Mouse (Mus musculus): ENCODE data around the gene Slc6a9.

The Slc6a9 gene

DNA sequence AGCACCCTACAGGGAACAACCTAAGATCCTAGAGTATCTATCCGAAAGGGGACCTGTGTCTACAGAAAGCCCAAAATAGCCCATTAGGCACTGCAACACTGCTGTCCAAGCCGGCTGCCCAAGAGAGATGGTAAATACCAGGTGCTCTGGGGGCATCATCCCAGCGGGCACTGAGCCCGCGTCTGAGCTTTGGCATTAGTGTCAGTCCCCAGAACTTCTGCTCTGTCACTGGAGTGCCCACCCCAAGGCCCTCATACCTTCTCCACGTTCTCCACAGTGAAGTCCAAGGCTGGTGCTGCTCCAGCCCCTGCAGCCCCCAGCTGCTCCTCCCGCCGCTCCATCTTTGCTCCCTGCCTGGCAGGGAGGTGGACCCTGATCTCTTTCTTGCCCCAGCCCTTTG is 79.7 kb downstream of the Slc6a9 start:
- DNase-seq = peak; percentile 77 to 78

DNA sequence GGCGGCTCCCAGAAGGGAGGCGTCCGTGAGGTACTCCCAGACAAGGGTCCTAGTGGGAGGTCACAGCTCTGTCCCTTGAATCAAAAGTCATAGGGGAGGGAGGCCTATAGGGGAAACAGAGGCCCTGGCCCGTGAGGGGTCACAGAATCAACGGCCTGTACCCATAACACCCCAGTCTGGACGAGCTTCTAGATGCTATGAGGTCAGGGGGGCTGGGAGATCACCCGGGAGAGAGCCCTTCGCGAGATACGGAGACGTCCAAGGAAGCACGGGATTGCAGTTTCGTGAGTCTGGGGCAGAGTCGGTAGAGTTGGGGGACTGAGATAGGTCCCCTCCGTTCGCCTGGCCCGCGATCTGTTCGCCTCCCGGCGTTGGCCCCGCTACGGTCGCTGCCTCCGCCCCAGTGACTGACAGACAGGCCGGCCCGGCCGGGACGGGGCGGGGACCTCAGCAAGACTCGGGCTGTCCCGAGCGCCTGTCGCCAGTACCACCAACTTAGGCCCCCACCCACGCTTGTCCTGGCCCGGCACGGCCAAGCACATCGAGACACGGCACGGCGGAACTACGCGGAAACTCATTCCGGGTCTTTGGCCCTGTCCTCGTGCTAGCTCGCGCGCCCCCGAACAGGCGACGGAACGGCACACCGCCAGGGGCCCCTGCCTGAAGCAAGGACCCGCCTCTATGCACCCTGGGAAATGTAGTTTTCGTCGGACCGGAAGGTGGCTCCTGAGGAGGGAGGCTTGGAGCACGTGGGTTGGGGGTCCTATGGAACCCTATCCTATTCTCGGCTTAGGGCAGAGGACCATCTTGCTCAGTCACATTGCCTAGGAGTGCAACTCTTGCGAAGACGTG is 80.5 kb downstream of the Slc6a9 start, which contains the start of gene Ipo13:
Gene Ipo13, minus strand, starts transcription at position 409 of the 852 bp plus-strand sequence.
- DNase-seq = peak; percentile 96

DNA sequence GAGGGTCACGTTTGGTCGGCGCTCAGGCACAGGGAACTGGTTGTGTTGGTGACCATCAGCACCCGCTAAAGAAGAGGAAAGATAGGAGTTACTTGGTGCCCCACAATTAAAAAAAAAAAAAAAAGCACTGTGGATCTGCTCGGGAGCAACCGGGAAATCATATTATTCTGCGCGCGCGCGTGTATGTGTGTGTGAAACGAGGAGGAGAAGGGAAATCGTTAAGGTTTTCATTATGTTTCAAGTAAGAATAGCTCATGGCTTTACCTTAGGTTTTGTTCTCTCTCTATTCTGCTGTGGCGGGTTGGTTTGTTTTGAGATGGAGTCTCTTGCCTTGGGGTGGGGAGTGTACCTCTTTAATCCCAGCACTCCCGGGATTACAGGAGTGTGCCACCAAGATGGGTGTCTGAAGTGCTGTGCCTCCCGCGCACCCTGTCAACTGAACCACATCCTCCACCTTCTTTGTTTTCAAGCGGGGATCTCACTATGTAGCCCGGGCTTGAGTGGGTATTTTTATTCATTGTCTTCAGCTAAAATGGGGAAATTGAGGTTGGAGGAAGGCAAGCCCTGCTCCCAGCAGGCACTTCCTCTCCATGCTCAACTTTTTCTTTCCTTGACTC is 81.3 kb downstream of the Slc6a9 start:
- no peak for DNase-seq

DNA sequence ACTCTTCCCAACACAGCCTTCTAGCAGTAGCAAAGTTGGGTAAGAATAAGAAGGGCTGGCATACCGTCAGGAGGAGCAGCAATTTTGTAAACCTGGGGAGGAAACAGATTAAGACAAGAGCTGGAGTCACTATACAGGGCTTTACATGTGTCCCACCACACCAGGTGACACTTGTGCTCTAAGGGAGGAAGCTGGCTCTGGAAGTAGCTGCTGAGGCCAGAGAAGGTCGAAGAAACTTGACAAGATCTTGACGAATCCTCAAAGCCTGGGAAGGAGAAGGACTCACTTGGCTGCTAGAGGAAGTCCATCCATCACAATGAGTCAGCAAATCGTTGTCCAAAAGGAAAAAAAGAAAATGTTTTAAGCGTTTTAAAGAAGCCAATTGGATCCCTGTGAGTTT is 82.1 kb downstream of the Slc6a9 start:
- no peak for DNase-seq

DNA sequence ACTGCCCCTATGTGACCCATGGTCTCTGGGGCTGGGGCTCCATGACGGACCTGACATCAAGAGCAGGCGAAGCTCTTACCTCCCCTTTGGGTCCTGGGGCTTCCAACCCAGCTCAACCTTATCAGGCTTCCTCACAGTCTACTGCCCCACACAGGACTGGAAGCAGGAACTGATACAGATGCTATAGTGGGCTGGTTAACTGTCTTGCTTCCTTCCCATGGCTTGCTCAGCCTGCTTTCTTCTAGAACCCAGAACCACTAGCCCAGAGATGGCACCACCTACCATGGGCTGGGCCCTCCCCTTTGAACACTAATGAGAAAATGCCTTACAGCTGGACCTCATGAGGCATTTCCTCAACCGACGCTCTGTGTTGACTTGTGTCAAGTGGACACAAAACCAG is 83.1 kb downstream of the Slc6a9 start:
- DNase-seq = no peak

DNA sequence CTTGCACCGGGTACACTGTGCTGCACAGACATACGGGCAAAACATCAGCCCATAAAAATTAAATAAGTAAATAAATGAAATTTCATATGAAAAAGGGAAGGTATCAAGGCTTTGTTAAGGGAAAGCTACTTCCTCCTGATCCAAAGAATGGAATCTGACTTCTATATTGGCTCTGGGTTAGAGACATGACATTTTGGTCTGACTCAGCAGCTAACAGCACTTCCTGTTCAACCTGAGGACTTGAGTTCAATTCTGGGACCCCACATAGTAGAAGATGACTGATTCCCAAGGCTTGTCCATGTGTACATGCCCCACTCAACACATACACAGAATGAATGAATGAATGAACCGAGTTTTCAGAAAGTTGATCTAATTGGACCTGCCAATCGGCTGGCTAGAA is 83.5 kb downstream of the Slc6a9 start:
- no peak for DNase-seq

DNA sequence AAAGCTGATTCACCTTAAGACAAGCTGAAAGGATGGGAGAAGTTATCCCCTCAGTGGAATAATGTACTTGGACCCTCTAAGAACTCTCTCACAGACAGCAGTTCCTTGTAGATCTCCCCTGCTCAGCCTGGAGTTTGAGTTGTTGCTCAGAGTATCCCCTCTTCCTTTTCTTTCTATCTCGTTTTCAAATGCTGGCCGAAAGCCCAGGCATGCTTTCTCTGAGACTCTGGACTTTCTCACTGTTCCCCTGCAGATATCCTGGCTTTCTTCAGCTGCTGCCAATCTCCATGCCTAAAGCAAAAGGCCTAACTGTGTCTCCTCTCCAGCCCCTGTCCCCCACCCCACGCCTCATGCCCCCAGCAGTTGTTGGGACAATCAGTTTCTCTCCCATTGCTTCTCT is 84.0 kb downstream of the Slc6a9 start:
- no peak for DNase-seq

DNA sequence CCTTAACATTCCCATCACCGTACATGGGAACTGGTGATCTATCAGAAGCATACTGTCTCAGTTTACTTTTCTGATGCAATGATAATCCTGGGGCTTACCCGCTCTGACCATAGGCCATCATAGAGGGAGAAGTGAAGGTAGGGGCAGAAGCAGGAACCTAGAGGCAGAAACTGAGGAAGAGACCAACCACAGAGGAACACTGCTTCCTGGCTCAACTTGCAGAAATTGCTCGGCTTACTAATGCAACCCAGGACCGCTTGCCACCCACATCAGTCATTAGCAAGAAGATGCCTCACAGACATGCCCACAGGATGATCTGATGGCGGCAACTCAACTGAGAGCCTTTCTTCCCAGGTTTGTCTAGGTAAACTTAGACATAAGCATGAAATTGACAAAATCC is 84.5 kb downstream of the Slc6a9 start:
- DNase-seq = no peak

DNA sequence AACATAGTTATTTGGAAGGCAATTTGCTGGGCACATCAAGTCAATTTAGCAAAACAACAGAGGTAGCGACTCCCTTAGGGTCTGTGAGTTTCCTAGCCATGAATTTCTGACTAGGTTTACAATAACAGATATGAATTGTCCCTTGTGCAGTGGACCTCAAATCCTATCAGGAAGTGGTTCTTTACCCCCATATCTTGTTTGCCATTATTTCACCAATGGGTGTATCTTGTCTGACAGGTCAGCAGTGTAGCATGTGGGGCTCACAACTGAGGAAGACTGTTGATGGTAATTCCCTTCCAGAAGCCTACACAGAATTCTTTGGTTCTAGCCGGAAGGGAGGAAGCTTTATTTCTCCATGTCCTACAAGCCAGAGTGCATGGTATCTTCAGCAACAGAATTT is 87.1 kb downstream of the Slc6a9 start:
- no peak for DNase-seq

DNA sequence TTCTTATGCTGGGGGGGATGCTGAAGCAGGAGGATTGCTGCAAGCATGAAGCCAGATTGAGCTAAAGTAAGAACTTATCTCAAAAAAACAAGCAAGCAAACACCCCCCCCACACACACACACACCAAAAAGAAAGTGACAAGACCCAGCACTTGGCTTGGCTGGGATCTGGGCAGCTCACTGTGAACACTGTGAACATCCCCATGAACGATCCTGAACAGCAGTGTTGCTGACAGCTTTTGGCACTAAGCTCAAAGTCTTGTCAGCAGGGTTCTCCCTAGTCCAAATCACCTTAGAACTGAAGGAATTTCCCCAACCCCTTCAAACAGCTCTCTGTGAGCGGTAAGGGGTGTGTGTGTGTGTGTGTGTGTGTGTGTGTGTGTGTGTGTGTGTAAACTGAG is 89.1 kb downstream of the Slc6a9 start:
- DNase-seq = no peak
